Comparison of ENCODE assay signal across 22 mouse cellular contexts in the genomic region with DNA sequence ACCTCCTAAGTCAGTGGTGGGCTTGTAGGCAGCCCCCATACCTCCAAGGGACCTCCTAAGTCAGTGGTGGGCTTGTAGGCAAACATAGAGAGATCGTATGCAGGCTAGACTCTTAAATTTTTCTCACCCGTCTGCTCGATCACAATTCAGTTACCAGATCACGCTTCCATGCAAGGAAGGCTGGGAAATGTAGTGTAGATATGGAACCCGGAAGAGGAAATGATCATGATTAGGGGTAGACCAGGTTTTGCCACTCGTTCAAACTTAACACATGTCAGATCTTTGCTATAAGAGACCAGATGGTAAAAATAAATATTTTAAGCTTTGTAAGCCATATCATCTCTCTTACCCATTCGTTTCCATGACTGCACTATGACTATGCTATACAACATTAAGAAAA.
A peak's percentile ranks its signal among the peaks of the same experiment; 100 is the strongest.
DNase-seq lines count a peak whose midpoint lies in the region; ATAC-seq lines count a peak whose summit lies in the region.
"Had no signal": no experiment of that assay in that cellular context is flagged by ENCODE, and none has a peak within 500 bp of the region (broad histone marks: within the 10 kb centered on the region; RNA-seq: fewer than 3 reads in every experiment).

No protein-coding gene starts in this region.

- no peaks in the 10 kb centered on the region for H3K36me3 ChIP-seq in intestine, embryonic 14.5 days (ENCODE audit: control insufficient read depth, insufficient read depth, low read length)
- no peaks in the 10 kb centered on the region for H3K36me3 ChIP-seq in intestine, embryonic 15.5 days
- no peaks in the 10 kb centered on the region for H3K36me3 ChIP-seq in embryonic facial prominence, embryonic 14.5 days (ENCODE audit: control insufficient read depth, insufficient read depth, low read length)
- no peaks in the 10 kb centered on the region for H3K36me3 ChIP-seq in stomach, embryonic 15.5 days
- H3K36me3 ChIP-seq in midbrain, embryonic 11.5 days (ENCODE audit: control insufficient read depth, insufficient read depth, low read length) = no peaks in the 10 kb centered on the region
- H3K36me3 ChIP-seq: heart, embryonic 13.5 days; liver, embryonic 15.5 days; midbrain, embryonic 13.5 days; neural tube, embryonic 13.5 days had no signal

- H3K4me2 ChIP-seq in intestine, embryonic 14.5 days (ENCODE audit: low read length) = peak overlapping the region; percentile 20; the same call in 1 of the 2 replicates
- H3K4me2 ChIP-seq in intestine, embryonic 15.5 days (replicated peaks) = no peak overlapping the region
- H3K4me2 ChIP-seq in embryonic facial prominence, embryonic 14.5 days (ENCODE audit: low read depth, low read length) = peak overlapping the region; percentile 38
- H3K4me2 ChIP-seq in stomach, embryonic 15.5 days = peak overlapping the region; percentile 10
- no peak overlapping the region for H3K4me2 ChIP-seq in midbrain, embryonic 11.5 days
- H3K4me2 ChIP-seq: heart, embryonic 13.5 days; hindbrain, embryonic 14.5 days; liver, embryonic 15.5 days; midbrain, embryonic 13.5 days; neural tube, embryonic 13.5 days had no signal

- no peaks in the 10 kb centered on the region for H3K9me3 ChIP-seq in intestine, embryonic 14.5 days (ENCODE audit: control insufficient read depth, low read length)
- H3K9me3 ChIP-seq in intestine, embryonic 15.5 days = no peaks in the 10 kb centered on the region
- no peaks in the 10 kb centered on the region for H3K9me3 ChIP-seq in embryonic facial prominence, embryonic 14.5 days (ENCODE audit: control insufficient read depth, low read length)
- no peaks in the 10 kb centered on the region for H3K9me3 ChIP-seq in stomach, embryonic 15.5 days
- no peaks in the 10 kb centered on the region for H3K9me3 ChIP-seq in midbrain, embryonic 11.5 days (ENCODE audit: control insufficient read depth, low read length)
- H3K9me3 ChIP-seq: heart, embryonic 13.5 days; liver, embryonic 15.5 days; midbrain, embryonic 13.5 days; neural tube, embryonic 13.5 days had no signal

- H3K27me3 ChIP-seq in intestine, embryonic 14.5 days (replicated peaks; ENCODE audit: control insufficient read depth, insufficient read depth, low read length) = no peaks in the 10 kb centered on the region
- no peaks in the 10 kb centered on the region for H3K27me3 ChIP-seq in intestine, embryonic 15.5 days (replicated peaks)
- no peaks in the 10 kb centered on the region for H3K27me3 ChIP-seq in embryonic facial prominence, embryonic 14.5 days (replicated peaks; ENCODE audit: control insufficient read depth, insufficient read depth, low read length)
- no peaks in the 10 kb centered on the region for H3K27me3 ChIP-seq in stomach, embryonic 15.5 days (replicated peaks)
- no peaks in the 10 kb centered on the region; the same call in none of the 2 replicates for H3K27me3 ChIP-seq in midbrain, embryonic 11.5 days (ENCODE audit: control insufficient read depth, insufficient read depth, low read length)
- H3K27me3 ChIP-seq: liver, embryonic 15.5 days had no signal

- H3K4me1 ChIP-seq in intestine, embryonic 14.5 days (replicated peaks; ENCODE audit: control insufficient read depth, insufficient read depth, low read length) = 0 out of 2 replicates have a peak, but pooled peaks cover 3% of the 10 kb centered on the region
- 0 out of 2 replicates have a peak, but pooled peaks cover 5% of the 10 kb centered on the region for H3K4me1 ChIP-seq in intestine, embryonic 15.5 days (replicated peaks)
- peaks cover 5% of the 10 kb centered on the region; the same call in 1 of the 2 replicates for H3K4me1 ChIP-seq in embryonic facial prominence, embryonic 14.5 days (ENCODE audit: control insufficient read depth, insufficient read depth, low read length)
- 0 out of 2 replicates have a peak, but pooled peaks cover 3% of the 10 kb centered on the region for H3K4me1 ChIP-seq in stomach, embryonic 15.5 days
- no peaks in the 10 kb centered on the region for H3K4me1 ChIP-seq in midbrain, embryonic 11.5 days (ENCODE audit: control insufficient read depth, insufficient read depth, low read length)
- H3K4me1 ChIP-seq: liver, embryonic 15.5 days; midbrain, embryonic 13.5 days; neural tube, embryonic 13.5 days had no signal

- no peak for ATAC-seq in intestine, embryonic 14.5 days (replicated peaks; ENCODE audit: low FRiP score, low TSS enrichment, low read depth)
- ATAC-seq in intestine, embryonic 15.5 days = no peak
- ATAC-seq in embryonic facial prominence, embryonic 14.5 days (ENCODE audit: low read depth) = no peak
- ATAC-seq in stomach, embryonic 15.5 days (ENCODE audit: insufficient read depth, low FRiP score, low read depth) = no peak
- no peak for ATAC-seq in midbrain, embryonic 11.5 days (ENCODE audit: low FRiP score)
- ATAC-seq: midbrain, embryonic 13.5 days had no signal

- no peak overlapping the region for H3K9ac ChIP-seq in intestine, embryonic 14.5 days (ENCODE audit: low read length)
- no peak overlapping the region for H3K9ac ChIP-seq in intestine, embryonic 15.5 days
- no peak overlapping the region for H3K9ac ChIP-seq in embryonic facial prominence, embryonic 14.5 days (ENCODE audit: low read depth, low read length)
- H3K9ac ChIP-seq in stomach, embryonic 15.5 days = no peak overlapping the region
- H3K9ac ChIP-seq in midbrain, embryonic 11.5 days (ENCODE audit: low read length) = no peak overlapping the region
- H3K9ac ChIP-seq: heart, embryonic 13.5 days; hindbrain, embryonic 14.5 days; liver, embryonic 15.5 days; midbrain, embryonic 13.5 days; neural tube, embryonic 13.5 days had no signal

- no peak overlapping the region for H3K4me3 ChIP-seq in intestine, embryonic 14.5 days (ENCODE audit: low read depth, low read length)
- no peak overlapping the region for H3K4me3 ChIP-seq in intestine, embryonic 15.5 days (replicated peaks)
- no peak overlapping the region for H3K4me3 ChIP-seq in embryonic facial prominence, embryonic 14.5 days (ENCODE audit: low read depth, low read length)
- H3K4me3 ChIP-seq in stomach, embryonic 15.5 days (replicated peaks) = peak overlapping the region; percentile 26; the same call in 1 of the 2 replicates
- no peak overlapping the region for H3K4me3 ChIP-seq in midbrain, embryonic 11.5 days (ENCODE audit: low read depth, low read length)
- H3K4me3 ChIP-seq: erythroblast, embryonic 14.5 days; heart, embryonic 13.5 days; liver, embryonic 15.5 days; midbrain, embryonic 13.5 days; neural tube, embryonic 13.5 days had no signal

- no peak for DNase-seq in intestine, embryonic 14.5 days (ENCODE audit: low spot score)
- peak; percentile 41 for DNase-seq in MN1 (ENCODE audit: low spot score)
- DNase-seq in embryonic facial prominence, embryonic 14.5 days (ENCODE audit: low spot score) = no peak
- no peak for DNase-seq in spleen, postnatal 10 days (ENCODE audit: low spot score in 2 of 2)
- DNase-seq in midbrain, embryonic 11.5 days (ENCODE audit: low spot score, missing footprints) = no peak
- DNase-seq: adrenal gland, adult 2 months; B cell, adult 2 months; cerebellum, adult 9-11 months; gastrocnemius, postnatal 10 days; heart, adult 11 months; kidney, adult 11 months; kidney, postnatal 10 days; right cerebral cortex, adult 18-20 months had no signal

- H3K27ac ChIP-seq in intestine, embryonic 14.5 days (ENCODE audit: low read depth) = no peak overlapping the region
- H3K27ac ChIP-seq in intestine, embryonic 15.5 days = no peak overlapping the region
- H3K27ac ChIP-seq in embryonic facial prominence, embryonic 14.5 days (replicated peaks; ENCODE audit: low read depth, low read length) = peak overlapping the region; percentile 71; the same call in 1 of the 2 replicates
- no peak overlapping the region for H3K27ac ChIP-seq in stomach, embryonic 15.5 days
- no peak overlapping the region for H3K27ac ChIP-seq in midbrain, embryonic 11.5 days (ENCODE audit: low read depth, low read length)
- H3K27ac ChIP-seq: heart, embryonic 13.5 days; hindbrain, embryonic 14.5 days; liver, embryonic 15.5 days; macrophage; midbrain, embryonic 13.5 days; neural tube, embryonic 13.5 days had no signal

- WGBS in intestine, embryonic 14.5 days = 56% methylated on average over 7 of the region's 7 CpGs
- 60% methylated on average over 7 of the region's 7 CpGs for WGBS in intestine, embryonic 15.5 days
- WGBS in embryonic facial prominence, embryonic 14.5 days = 56% methylated on average over 7 of the region's 7 CpGs
- WGBS in stomach, embryonic 15.5 days = 62% methylated on average over 7 of the region's 7 CpGs
- WGBS in midbrain, embryonic 11.5 days = 92% methylated on average over 7 of the region's 7 CpGs

Comparison
In these comparisons a context has a peak if more than half of its experiments do, and no peak if none do; other contexts are left out.
1. H3K4me2 ChIP-seq: peak in intestine, embryonic 14.5 days (single experiment), embryonic facial prominence, embryonic 14.5 days (single experiment) and stomach, embryonic 15.5 days (single experiment); none in intestine, embryonic 15.5 days (single experiment) and midbrain, embryonic 11.5 days (single experiment).